16 mouse cellular contexts compared by ENCODE assay signal in genomic region chr13:48529028-48529427, GRCm38 (mm10). TPM values are rescaled to one million over a fixed set of nuclear protein-coding genes. Genes with fewer than 3 reads are reported as not detected.
DNase-seq lines count a peak whose midpoint lies in the region; ATAC-seq lines count a peak whose summit lies in the region.
"Had no signal": no experiment of that assay in that cellular context is flagged by ENCODE, and none has a peak within 500 bp of the region (broad histone marks: within the 10 kb centered on the region; RNA-seq: fewer than 3 reads in every experiment).

No protein-coding gene starts in this region.

- no peak overlapping the region for H3K27ac ChIP-seq in forebrain, embryonic 14.5 days (ENCODE audit: low read depth, low read length)
- H3K27ac ChIP-seq in forebrain, embryonic 11.5 days (ENCODE audit: low read depth, low read length): no peak overlapping the region
- no peak overlapping the region for H3K27ac ChIP-seq in hindbrain, embryonic 16.5 days (ENCODE audit: low read depth, low read length)
- no peak overlapping the region for H3K27ac ChIP-seq in hindbrain, embryonic 14.5 days
- H3K27ac ChIP-seq in midbrain, embryonic 11.5 days (ENCODE audit: low read depth, low read length): no peak overlapping the region
- H3K27ac ChIP-seq in midbrain, embryonic 13.5 days: no peak overlapping the region
- H3K27ac ChIP-seq in neural tube, embryonic 15.5 days (replicated peaks): no peak overlapping the region
- H3K27ac ChIP-seq: hindbrain, postnatal 0 days; lung, embryonic 15.5 days; midbrain, embryonic 10.5 days had no signal

- no peaks in the 10 kb centered on the region for H3K9me3 ChIP-seq in forebrain, embryonic 14.5 days (replicated peaks; ENCODE audit: control insufficient read depth, low read length)
- no peaks in the 10 kb centered on the region for H3K9me3 ChIP-seq in forebrain, embryonic 11.5 days (ENCODE audit: control insufficient read depth, low read length)
- H3K9me3 ChIP-seq in hindbrain, embryonic 16.5 days (ENCODE audit: control insufficient read depth, low read length): no peaks in the 10 kb centered on the region
- H3K9me3 ChIP-seq in hindbrain, embryonic 14.5 days (ENCODE audit: control insufficient read depth, low read length): no peaks in the 10 kb centered on the region
- no peaks in the 10 kb centered on the region for H3K9me3 ChIP-seq in midbrain, embryonic 11.5 days (ENCODE audit: control insufficient read depth, low read length)
- H3K9me3 ChIP-seq in midbrain, embryonic 13.5 days: no peaks in the 10 kb centered on the region
- H3K9me3 ChIP-seq in neural tube, embryonic 15.5 days (replicated peaks): no peaks in the 10 kb centered on the region
- H3K9me3 ChIP-seq: G1E; lung, embryonic 15.5 days; midbrain, embryonic 10.5 days had no signal

- H3K4me1 ChIP-seq in forebrain, embryonic 14.5 days (ENCODE audit: control insufficient read depth, insufficient read depth, low read length): no peaks in the 10 kb centered on the region
- H3K4me1 ChIP-seq in forebrain, embryonic 11.5 days (replicated peaks; ENCODE audit: control insufficient read depth, insufficient read depth, low read length): 0 out of 2 replicates have a peak, but pooled peaks cover 2% of the 10 kb centered on the region
- no peaks in the 10 kb centered on the region for H3K4me1 ChIP-seq in hindbrain, embryonic 16.5 days (ENCODE audit: control insufficient read depth, insufficient read depth, low read depth, low read length)
- H3K4me1 ChIP-seq in hindbrain, embryonic 14.5 days (replicated peaks; ENCODE audit: control insufficient read depth, insufficient read depth, low read length): no peaks in the 10 kb centered on the region
- no peaks in the 10 kb centered on the region for H3K4me1 ChIP-seq in midbrain, embryonic 11.5 days (ENCODE audit: control insufficient read depth, insufficient read depth, low read length)
- H3K4me1 ChIP-seq in midbrain, embryonic 13.5 days (replicated peaks): no peaks in the 10 kb centered on the region
- H3K4me1 ChIP-seq in neural tube, embryonic 15.5 days: peaks cover 2% of the 10 kb centered on the region; the same call in 1 of the 2 replicates
- H3K4me1 ChIP-seq: lung, embryonic 15.5 days had no signal

- no peak overlapping the region for H3K4me3 ChIP-seq in forebrain, embryonic 14.5 days (ENCODE audit: low read depth, low read length)
- no peak overlapping the region for H3K4me3 ChIP-seq in forebrain, embryonic 11.5 days (ENCODE audit: low read depth, low read length)
- H3K4me3 ChIP-seq in hindbrain, embryonic 16.5 days (ENCODE audit: low read length): no peak overlapping the region
- H3K4me3 ChIP-seq in hindbrain, embryonic 14.5 days (replicated peaks; ENCODE audit: low read length): no peak overlapping the region
- no peak overlapping the region for H3K4me3 ChIP-seq in midbrain, embryonic 11.5 days (ENCODE audit: low read depth, low read length)
- H3K4me3 ChIP-seq in midbrain, embryonic 13.5 days (replicated peaks): no peak overlapping the region
- no peak overlapping the region for H3K4me3 ChIP-seq in neural tube, embryonic 15.5 days (replicated peaks)
- H3K4me3 ChIP-seq: erythroblast, embryonic 14.5 days; lung, embryonic 15.5 days; midbrain, embryonic 10.5 days had no signal

- H3K36me3 ChIP-seq in forebrain, embryonic 14.5 days (ENCODE audit: control insufficient read depth, insufficient read depth, low read length): no peaks in the 10 kb centered on the region
- no peaks in the 10 kb centered on the region for H3K36me3 ChIP-seq in forebrain, embryonic 11.5 days (ENCODE audit: control insufficient read depth, insufficient read depth, low read length)
- H3K36me3 ChIP-seq in hindbrain, embryonic 16.5 days (ENCODE audit: control insufficient read depth, insufficient read depth, low read length): no peaks in the 10 kb centered on the region
- H3K36me3 ChIP-seq in hindbrain, embryonic 14.5 days (replicated peaks; ENCODE audit: control insufficient read depth, insufficient read depth): no peaks in the 10 kb centered on the region
- no peaks in the 10 kb centered on the region for H3K36me3 ChIP-seq in midbrain, embryonic 11.5 days (ENCODE audit: control insufficient read depth, insufficient read depth, low read length)
- no peaks in the 10 kb centered on the region for H3K36me3 ChIP-seq in midbrain, embryonic 13.5 days
- H3K36me3 ChIP-seq in neural tube, embryonic 15.5 days: no peaks in the 10 kb centered on the region
- H3K36me3 ChIP-seq: midbrain, embryonic 10.5 days had no signal

- no peak for DNase-seq in forebrain, embryonic 14.5 days (ENCODE audit: low spot score)
- DNase-seq in forebrain, embryonic 11.5 days (ENCODE audit: low spot score): no peak
- no peak for DNase-seq in hindbrain, embryonic 14.5 days (ENCODE audit: low spot score)
- peak; percentile 84 for DNase-seq in midbrain, embryonic 11.5 days (ENCODE audit: low spot score, missing footprints)

- 53% methylated on average over 2 of the region's 2 CpGs for WGBS in forebrain, embryonic 14.5 days
- WGBS in forebrain, embryonic 11.5 days: 49% methylated on average over 2 of the region's 2 CpGs
- 54% methylated on average over 2 of the region's 2 CpGs for WGBS in hindbrain, embryonic 16.5 days
- 57% methylated on average over 2 of the region's 2 CpGs for WGBS in hindbrain, embryonic 14.5 days
- 58% methylated on average over 2 of the region's 2 CpGs for WGBS in midbrain, embryonic 11.5 days
- WGBS in midbrain, embryonic 13.5 days: 54% methylated on average over 2 of the region's 2 CpGs
- WGBS in neural tube, embryonic 15.5 days: 57% methylated on average over 2 of the region's 2 CpGs

- no peak overlapping the region for H3K9ac ChIP-seq in forebrain, embryonic 14.5 days (ENCODE audit: low read length)
- no peak overlapping the region for H3K9ac ChIP-seq in forebrain, embryonic 11.5 days (ENCODE audit: low read length)
- no peak overlapping the region for H3K9ac ChIP-seq in hindbrain, embryonic 16.5 days (ENCODE audit: low read depth, low read length)
- no peak overlapping the region for H3K9ac ChIP-seq in hindbrain, embryonic 14.5 days
- no peak overlapping the region for H3K9ac ChIP-seq in midbrain, embryonic 11.5 days (ENCODE audit: low read length)
- H3K9ac ChIP-seq in midbrain, embryonic 13.5 days (replicated peaks): no peak overlapping the region
- H3K9ac ChIP-seq in neural tube, embryonic 15.5 days (replicated peaks): no peak overlapping the region
- H3K9ac ChIP-seq: lung, embryonic 15.5 days had no signal

- 0 out of 2 replicates have a peak, but pooled peaks have one; percentile 22 for ATAC-seq in forebrain, embryonic 14.5 days
- no peak for ATAC-seq in forebrain, embryonic 11.5 days (replicated peaks; ENCODE audit: low FRiP score)
- 0 out of 2 replicates have a peak, but pooled peaks have one; percentile 16 for ATAC-seq in hindbrain, embryonic 16.5 days
- no peak for ATAC-seq in hindbrain, embryonic 14.5 days (ENCODE audit: low FRiP score)
- ATAC-seq in midbrain, embryonic 11.5 days (ENCODE audit: low FRiP score): peak; percentile 42; the same call in 1 of the 2 replicates
- no peak for ATAC-seq in midbrain, embryonic 13.5 days
- ATAC-seq in neural tube, embryonic 15.5 days (ENCODE audit: low FRiP score): peak; percentile 54

- H3K27me3 ChIP-seq in forebrain, embryonic 14.5 days (replicated peaks; ENCODE audit: control insufficient read depth, insufficient read depth, low read length): no peaks in the 10 kb centered on the region
- H3K27me3 ChIP-seq in forebrain, embryonic 11.5 days (ENCODE audit: control insufficient read depth, insufficient read depth, low read length): no peaks in the 10 kb centered on the region
- no peaks in the 10 kb centered on the region for H3K27me3 ChIP-seq in hindbrain, embryonic 16.5 days (replicated peaks; ENCODE audit: control insufficient read depth, insufficient read depth, low read length)
- H3K27me3 ChIP-seq in hindbrain, embryonic 14.5 days (ENCODE audit: control insufficient read depth, insufficient read depth, low read length): no peaks in the 10 kb centered on the region
- H3K27me3 ChIP-seq in midbrain, embryonic 11.5 days (ENCODE audit: control insufficient read depth, insufficient read depth, low read length): no peaks in the 10 kb centered on the region
- H3K27me3 ChIP-seq in midbrain, embryonic 13.5 days: no peaks in the 10 kb centered on the region
- no peaks in the 10 kb centered on the region for H3K27me3 ChIP-seq in neural tube, embryonic 15.5 days (replicated peaks)
- H3K27me3 ChIP-seq: lung, embryonic 15.5 days had no signal

- H3K4me2 ChIP-seq in forebrain, embryonic 14.5 days (ENCODE audit: low read length): no peak overlapping the region
- no peak overlapping the region for H3K4me2 ChIP-seq in forebrain, embryonic 11.5 days (ENCODE audit: low read depth, low read length, severe bottlenecking)
- no peak overlapping the region for H3K4me2 ChIP-seq in hindbrain, embryonic 16.5 days (ENCODE audit: low read length)
- H3K4me2 ChIP-seq in hindbrain, embryonic 14.5 days (replicated peaks): no peak overlapping the region
- H3K4me2 ChIP-seq in midbrain, embryonic 11.5 days: no peak overlapping the region
- no peak overlapping the region for H3K4me2 ChIP-seq in midbrain, embryonic 13.5 days (replicated peaks)
- no peak overlapping the region for H3K4me2 ChIP-seq in neural tube, embryonic 15.5 days
- H3K4me2 ChIP-seq: heart, embryonic 11.5 days; liver, embryonic 11.5 days; lung, embryonic 15.5 days had no signal

RNA-seq across cellular contexts. Expression of gene A830005F24Rik, which starts 15.7 kb away (rescaled TPM):
- polyA plus RNA-seq in forebrain, embryonic 14.5 days (2014; fragmentation: Nextera tagmentation; extraction: Ambion mirVana): 2.8 and 3.4 TPM in 2 replicates
- 1.6 and 2.3 TPM in 2 replicates for polyA plus RNA-seq in forebrain, embryonic 11.5 days (2014; fragmentation: Nextera tagmentation; extraction: Ambion mirVana)
- polyA plus RNA-seq in hindbrain, embryonic 16.5 days (2015; fragmentation: Nextera tagmentation; extraction: Ambion mirVana): 3.0 and 4.0 TPM in 2 replicates
- 2.9 and 3.4 TPM in 2 replicates for polyA plus RNA-seq in hindbrain, embryonic 14.5 days (2014; fragmentation: Nextera tagmentation; extraction: Ambion mirVana)
- 2.9 and 3.1 TPM in 2 replicates for polyA plus RNA-seq in midbrain, embryonic 11.5 days (2014; fragmentation: Nextera tagmentation; extraction: Ambion mirVana)
- polyA plus RNA-seq in midbrain, embryonic 13.5 days (2015; fragmentation: Nextera tagmentation; extraction: Ambion mirVana): 2.8 and 4.1 TPM in 2 replicates
- polyA plus RNA-seq in neural tube, embryonic 15.5 days (2015; fragmentation: Nextera tagmentation; extraction: Ambion mirVana): 3.0 and 3.4 TPM in 2 replicates
- polyA plus RNA-seq: erythroblast, embryonic 14.5 days; intestine, postnatal 0 days; thymus, adult 2 months had no signal

RNA-seq across cellular contexts. Expression of gene Zfp169, which starts 15.8 kb away (rescaled TPM):
- 6.0 and 7.8 TPM in 2 replicates for polyA plus RNA-seq in forebrain, embryonic 14.5 days (2014; fragmentation: Nextera tagmentation; extraction: Ambion mirVana)
- 8.0 and 8.9 TPM in 2 replicates for polyA plus RNA-seq in forebrain, embryonic 11.5 days (2014; fragmentation: Nextera tagmentation; extraction: Ambion mirVana)
- 5.7 and 7.7 TPM in 2 replicates for polyA plus RNA-seq in hindbrain, embryonic 16.5 days (2015; fragmentation: Nextera tagmentation; extraction: Ambion mirVana)
- 6.8 and 9.4 TPM in 2 replicates for polyA plus RNA-seq in hindbrain, embryonic 14.5 days (2014; fragmentation: Nextera tagmentation; extraction: Ambion mirVana)
- polyA plus RNA-seq in midbrain, embryonic 11.5 days (2014; fragmentation: Nextera tagmentation; extraction: Ambion mirVana): 8.5 and 9.0 TPM in 2 replicates
- 4.9 and 5.2 TPM in 2 replicates for polyA plus RNA-seq in midbrain, embryonic 13.5 days (2015; fragmentation: Nextera tagmentation; extraction: Ambion mirVana)
- polyA plus RNA-seq in neural tube, embryonic 15.5 days (2015; fragmentation: Nextera tagmentation; extraction: Ambion mirVana): 4.8 and 4.9 TPM in 2 replicates

Comparison
In these comparisons a context has a peak if more than half of its experiments do, and no peak if none do; other contexts are left out.
1. ATAC-seq: peak in forebrain, embryonic 14.5 days (single experiment), hindbrain, embryonic 16.5 days (single experiment), midbrain, embryonic 11.5 days (single experiment) and neural tube, embryonic 15.5 days (single experiment); none in forebrain, embryonic 11.5 days (single experiment), hindbrain, embryonic 14.5 days (single experiment) and midbrain, embryonic 13.5 days (single experiment).